Mouse (Mus musculus): ENCODE measurements around the gene Ankrd33.

GRCm38 (mm10) chr15:101147910-101148273 lies 32.3 kb downstream of the Ankrd33 start:
- 0 out of 2 replicates have a peak, but pooled peaks have one; percentile 18 for TF ChIP-seq EP300 (IDR thresholded peaks at IDR 0.05; ENCODE audit: low read depth)
- TF ChIP-seq CTCF (IDR thresholded peaks at IDR 0.05; ENCODE audit: low read depth) = no peak

All from liver, postnatal 0 days (tissue).